In the genomic region with DNA sequence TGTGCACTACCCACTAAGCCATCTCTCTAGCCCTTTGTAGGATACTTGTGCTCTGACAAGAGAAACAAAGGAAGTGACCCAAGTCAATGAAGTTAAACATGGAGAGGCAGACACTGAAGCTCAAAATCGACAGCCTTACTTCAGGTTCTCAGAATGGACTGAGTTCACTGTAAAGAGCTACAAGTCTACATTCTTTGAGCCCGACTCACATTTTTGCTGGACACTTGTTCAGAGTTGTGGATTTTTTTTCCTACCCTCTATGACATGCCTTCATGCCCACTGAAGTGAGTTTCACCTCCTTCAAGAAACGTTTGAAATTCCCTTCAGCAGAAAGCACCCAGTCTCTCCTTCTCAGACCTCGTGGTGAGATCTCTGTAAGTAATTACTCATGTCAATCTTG, we compare ENCODE assay signal across 27 mouse cellular contexts.
DNase-seq lines count a peak whose midpoint lies in the region; ATAC-seq and TF ChIP-seq lines count a peak whose summit lies in the region.
"Had no signal": no experiment of that assay in that cellular context is flagged by ENCODE, and none has a peak within 500 bp of the region (broad histone marks: within the 10 kb centered on the region; RNA-seq: fewer than 3 reads in every experiment).

No protein-coding gene starts in this region.

- peak overlapping the region; percentile 65 for H3K27ac ChIP-seq in CH12.LX (ENCODE audit: insufficient read depth, low read depth)
- peak overlapping the region; percentile 71 for H3K27ac ChIP-seq in embryonic fibroblast, embryonic 13.5 days (ENCODE audit: insufficient read depth, low read length)
- no peak overlapping the region for H3K27ac ChIP-seq in forebrain, embryonic 16.5 days (ENCODE audit: low read length)
- H3K27ac ChIP-seq: embryonic facial prominence, embryonic 10.5 days; embryonic facial prominence, embryonic 12.5 days; forebrain, embryonic 10.5 days; forebrain, embryonic 12.5 days had no signal

- TF ChIP-seq RAD21 in CH12.LX (IDR thresholded peaks at IDR 0.05; ENCODE audit: low read depth, low read length), result no peak

- H3K36me3 ChIP-seq in CH12.LX (replicated peaks in 1 of 2; ENCODE audit: control insufficient read depth in 1 of 2, insufficient read depth in 1 of 2, low read length in 1 of 2), result peaks cover 51 to 53% of the 10 kb centered on the region in 2 experiments
- no peaks in the 10 kb centered on the region for H3K36me3 ChIP-seq in forebrain, embryonic 16.5 days (ENCODE audit: control insufficient read depth, insufficient read depth)
- H3K36me3 ChIP-seq: embryonic facial prominence, embryonic 10.5 days; embryonic facial prominence, embryonic 12.5 days; forebrain, embryonic 10.5 days; forebrain, embryonic 12.5 days had no signal

- dilution Hi-C loops in CH12.LX (cut with MboI; ENCODE audit: extremely low pct_ligation_motif_present, extremely low pct_unique_long_range_greater_than_20kb, low sequenced_read_pairs), result no loop called here

- H3K9ac ChIP-seq in CH12.LX (ENCODE audit: insufficient read depth, low read depth), result peak overlapping the region; percentile 12
- no peak overlapping the region for H3K9ac ChIP-seq in forebrain, embryonic 16.5 days (replicated peaks; ENCODE audit: low read depth, low read length)
- H3K9ac ChIP-seq: embryonic facial prominence, embryonic 12.5 days; forebrain, embryonic 12.5 days; forebrain, postnatal 0 days had no signal

- no peak overlapping the region for H3K4me2 ChIP-seq in CH12.LX (ENCODE audit: insufficient read depth, low read depth, poor library complexity, severe bottlenecking)
- H3K4me2 ChIP-seq in forebrain, embryonic 16.5 days (ENCODE audit: low read length), result no peak overlapping the region
- H3K4me2 ChIP-seq: embryonic facial prominence, embryonic 12.5 days; forebrain, embryonic 12.5 days had no signal

- TF ChIP-seq POLR2A in CH12.LX (IDR thresholded peaks at IDR 0.05; ENCODE audit: low read depth, low read length), result no peak
- no peak for TF ChIP-seq POLR2A in embryonic fibroblast, embryonic 13.5 days (IDR thresholded peaks at IDR 0.05; ENCODE audit: low read depth, low read length)

- H3K4me1 ChIP-seq in CH12.LX (ENCODE audit: control insufficient read depth in 1 of 2, insufficient read depth in 2 of 2), result peaks cover 23 to 46% of the 10 kb centered on the region in 2 experiments
- H3K4me1 ChIP-seq in embryonic fibroblast, embryonic 13.5 days (ENCODE audit: control insufficient read depth, insufficient read depth, low read length), result peaks cover 8% of the 10 kb centered on the region
- peaks cover 6% of the 10 kb centered on the region; the same call in 1 of the 2 replicates for H3K4me1 ChIP-seq in forebrain, embryonic 16.5 days (replicated peaks; ENCODE audit: control insufficient read depth, insufficient read depth, low read length)
- H3K4me1 ChIP-seq: embryonic facial prominence, embryonic 10.5 days; embryonic facial prominence, embryonic 12.5 days; forebrain, embryonic 12.5 days had no signal

- no peak for TF ChIP-seq EP300 in CH12.LX (IDR thresholded peaks at IDR 0.05; ENCODE audit: low read length)

- no peak for ATAC-seq in forebrain, embryonic 16.5 days
- no peak for ATAC-seq in megakaryocyte progenitor cell, adult 5-6 weeks (replicated peaks; ENCODE audit: poor library complexity)
- ATAC-seq: activated CD4-positive, CD25-positive, alpha-beta regulatory T cell, adult 4 months; CD4-positive, CD25-positive, alpha-beta regulatory T cell, adult 4 months; forebrain, embryonic 14.5 days; forebrain, postnatal 0 days had no signal

- in situ Hi-C loops in CH12.LX (cut with MboI; ENCODE audit: low pct_ligation_motif_present, low pct_unique_long_range_greater_than_20kb, low sequenced_read_pairs), result no loop called here

- no peak overlapping the region for H3K4me3 ChIP-seq in CH12.LX (replicated peaks in 1 of 3; ENCODE audit: low read depth in 2 of 3, low read length in 2 of 3, poor library complexity in 1 of 3)
- H3K4me3 ChIP-seq in embryonic fibroblast, embryonic 13.5 days (ENCODE audit: insufficient read depth, low read length), result no peak overlapping the region
- H3K4me3 ChIP-seq in forebrain, embryonic 16.5 days (replicated peaks; ENCODE audit: low read length), result no peak overlapping the region
- H3K4me3 ChIP-seq: embryonic facial prominence, embryonic 10.5 days; embryonic facial prominence, embryonic 12.5 days; erythroblast, embryonic 14.5 days; forebrain, embryonic 10.5 days; forebrain, embryonic 12.5 days had no signal

- H3K9me3 ChIP-seq in CH12.LX (replicated peaks; ENCODE audit: low read length), result peaks cover 7% of the 10 kb centered on the region
- no peaks in the 10 kb centered on the region for H3K9me3 ChIP-seq in forebrain, embryonic 16.5 days (ENCODE audit: control insufficient read depth, low read length)
- H3K9me3 ChIP-seq: embryonic facial prominence, embryonic 10.5 days; embryonic facial prominence, embryonic 12.5 days; forebrain, embryonic 10.5 days; forebrain, embryonic 12.5 days had no signal

- no peaks in the 10 kb centered on the region for H3K27me3 ChIP-seq in CH12.LX (replicated peaks)
- H3K27me3 ChIP-seq in forebrain, embryonic 16.5 days (replicated peaks; ENCODE audit: control insufficient read depth, insufficient read depth, low read length), result no peaks in the 10 kb centered on the region
- H3K27me3 ChIP-seq: embryonic facial prominence, embryonic 12.5 days; forebrain, embryonic 12.5 days had no signal

- peaks cover 40% of the 10 kb centered on the region for H3K79me2 ChIP-seq in CH12.LX (replicated peaks; ENCODE audit: control insufficient read depth, extremely low read depth, insufficient read depth, poor library complexity, severe bottlenecking)

- peak; percentile 91 for DNase-seq in 3T3-L1 (ENCODE audit: low read depth, low spot score)
- DNase-seq in CH12.LX (ENCODE audit: extremely low read depth), result no peak
- peak; percentile 55 for DNase-seq in NIH3T3 (ENCODE audit: low read depth)
- no peak for DNase-seq in spleen, adult 12 weeks (ENCODE audit: low spot score)
- DNase-seq in embryo, embryonic 9.5 days (ENCODE audit: extremely low spot score), result no peak
- DNase-seq: adrenal gland, adult 8-10 months; adrenal gland, postnatal 14 days; B cell, adult 2 months; cerebellum, adult 11 months; cerebellum, adult 18-20 months; cerebellum, adult 8-10 months; cerebellum, adult 9-11 months; cerebellum, postnatal 14 days; cerebellum, postnatal 36 days; embryo, embryonic 11 days; forebrain, postnatal 0 days had no signal

- no peak for TF ChIP-seq CTCF in CH12.LX (conservative IDR thresholded peaks at IDR 0.05 in 1 of 2, IDR thresholded peaks at IDR 0.05 in 1 of 2; ENCODE audit: low read depth in 2 of 2, low read length in 2 of 2)
- TF ChIP-seq CTCF in embryonic fibroblast, embryonic 13.5 days (IDR thresholded peaks at IDR 0.05; ENCODE audit: borderline replicate concordance, insufficient read depth, low read length), result no peak

- 73% methylated on average over 4 of the region's 4 CpGs for WGBS in forebrain, embryonic 16.5 days

TF ChIP-seq in CH12.LX, 34 proteins besides CTCF, POLR2A, EP300 and RAD21:
- TF ChIP-seq MYC (IDR thresholded peaks at IDR 0.05; ENCODE audit: low read depth, low read length) (no peak), MEF2A (IDR thresholded peaks at IDR 0.05; ENCODE audit: borderline replicate concordance, low read depth, low read length) (no peak), PAX5 (IDR thresholded peaks at IDR 0.05; ENCODE audit: low read length) (no peak), NRF1 (IDR thresholded peaks at IDR 0.05; ENCODE audit: low read depth, low read length) (no peak), ZC3H11A (IDR thresholded peaks at IDR 0.05; ENCODE audit: low read depth, low read length) (no peak), MAX (IDR thresholded peaks at IDR 0.05; ENCODE audit: low read length) (0 out of 2 replicates have a peak, but pooled peaks have one; percentile 28), POLR2AphosphoS2 (IDR thresholded peaks at IDR 0.05; ENCODE audit: low read depth, low read length) (peak; percentile 44; the same call in 1 of the 2 replicates)

Comparison
In these comparisons a context has a peak if more than half of its experiments do, and no peak if none do; other contexts are left out.
1. DNase-seq: peak in 3T3-L1 (single experiment) and NIH3T3 (single experiment); none in CH12.LX (single experiment), spleen, adult 12 weeks (single experiment) and embryo, embryonic 9.5 days (single experiment).